Comparison of ENCODE assay signal across 27 mouse cellular contexts in the genomic region with DNA sequence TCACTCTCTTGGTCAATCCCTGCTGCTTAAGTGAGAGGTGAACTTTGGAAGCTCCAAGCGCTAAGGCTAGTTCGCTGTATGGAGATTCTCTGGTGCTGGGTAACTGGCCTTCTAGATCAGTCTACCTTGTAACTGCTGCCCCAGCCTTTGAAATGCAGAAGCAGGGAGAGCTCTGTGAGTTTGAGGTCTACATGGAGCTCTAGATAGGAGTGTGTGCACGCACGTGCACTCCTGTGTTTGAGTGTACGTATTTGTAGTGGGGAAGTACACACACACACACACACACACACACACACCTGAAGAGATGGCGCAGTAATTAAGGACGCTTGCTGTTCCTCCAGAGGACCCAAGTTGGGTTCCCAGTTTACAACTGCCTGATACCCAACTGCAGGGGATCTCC. TPM values are rescaled to one million over a fixed set of nuclear protein-coding genes. Genes with fewer than 3 reads are reported as not detected.
"Had no signal": no experiment of that assay in that cellular context is flagged by ENCODE, and none has a peak within 500 bp of the region (broad histone marks: within the 10 kb centered on the region; RNA-seq: fewer than 3 reads in every experiment).

No protein-coding gene starts in this region.

- H3K9ac ChIP-seq: hindbrain, embryonic 12.5 days; hindbrain, embryonic 14.5 days; intestine, embryonic 15.5 days; limb, embryonic 12.5 days; liver, embryonic 13.5 days; liver, embryonic 15.5 days had no signal

- DNase-seq: gastrocnemius, adult 2 months; gastrocnemius, postnatal 10 days; gastrocnemius, postnatal 25 days; heart, adult 2 months; kidney, adult 18-20 months; kidney, adult 8-10 months; kidney, postnatal 10 days; kidney, postnatal 25 days; kidney, postnatal 4 days; liver; liver, embryonic 13.5 days had no signal

- H3K27ac ChIP-seq: gastrocnemius, adult 2 months; hindbrain, embryonic 12.5 days; hindbrain, embryonic 14.5 days; intestine, embryonic 15.5 days; left cerebral cortex, adult 2 months; limb, embryonic 10.5 days; limb, embryonic 12.5 days; liver, embryonic 15.5 days had no signal

- H3K27me3 ChIP-seq: hindbrain, embryonic 12.5 days; intestine, embryonic 15.5 days; limb, embryonic 12.5 days; liver, embryonic 13.5 days; liver, embryonic 15.5 days had no signal

- H3K4me2 ChIP-seq: heart, embryonic 11.5 days; hindbrain, embryonic 12.5 days; hindbrain, embryonic 14.5 days; intestine, embryonic 15.5 days; limb, embryonic 12.5 days; liver, embryonic 13.5 days; liver, embryonic 15.5 days had no signal

- H3K4me3 ChIP-seq: gastrocnemius, adult 2 months; heart, adult 2 months; hindbrain, embryonic 10.5 days; hindbrain, embryonic 12.5 days; intestine, embryonic 15.5 days; layer of hippocampus, adult 2 months; left cerebral cortex, adult 2 months; limb, embryonic 10.5 days; limb, embryonic 12.5 days; liver, embryonic 13.5 days; liver, embryonic 15.5 days had no signal

- ATAC-seq: hindbrain, embryonic 16.5 days; inflammation-experienced regulatory T-cells, adult 6 months; intestine, embryonic 15.5 days; intestine, postnatal 0 days had no signal

- H3K4me1 ChIP-seq: intestine, embryonic 15.5 days; limb, embryonic 12.5 days had no signal

- H3K9me3 ChIP-seq: hindbrain, embryonic 10.5 days; hindbrain, embryonic 12.5 days; intestine, embryonic 15.5 days; limb, embryonic 10.5 days; limb, embryonic 12.5 days; liver, embryonic 13.5 days; liver, embryonic 15.5 days had no signal

RNA-seq across cellular contexts. Expression of a gene that starts 10.2 kb away (rescaled TPM):
- total RNA-seq: layer of hippocampus, postnatal 10 days; left cerebral cortex, postnatal 36 days had no signal
- polyA plus RNA-seq: inflammation-experienced regulatory T-cells, adult 6 months; intestine, postnatal 0 days; kidney, embryonic 14.5 days; limb, embryonic 12.5 days had no signal
